Mouse (Mus musculus): Measurements from ENCODE around the gene Ndufc1. TPM values are rescaled to one million over a fixed set of nuclear protein-coding genes. Genes with fewer than 3 reads are reported as not detected.
"Not testable (repeated sequence)": the region's sequence is repeated elsewhere in the genome, so short reads cannot be mapped to it uniquely, and the experiment has no call there.

Ndufc1 gene
- polyA plus RNA-seq, 2 experiments: 150 to 493 TPM

- Histone ChIP-seq H3K27me3 (ENCODE audit: control insufficient read depth, insufficient read depth, low read length) (peaks cover 11% of the 10 kb centered on the region), H3K9ac (replicated peaks) (no peak overlapping the region), H3K4me1 (replicated peaks; ENCODE audit: control insufficient read depth in 2 of 2, insufficient read depth in 2 of 2, low read length in 1 of 2) (peaks cover 12 to 17% of the 10 kb centered on the region in 2 experiments), H3K4me3 (ENCODE audit: insufficient read depth in 1 of 2, low read depth in 2 of 2, low read length in 2 of 2) (no peak overlapping the region), H3K27ac (no peak overlapping the region), H3K4me2 (ENCODE audit: low read depth) (no peak overlapping the region), H3K36me3 (replicated peaks; ENCODE audit: control insufficient read depth, insufficient read depth, low read depth) (no peaks in the 10 kb centered on the region), H3K9me3 (ENCODE audit: control insufficient read depth, low read length) (no peaks in the 10 kb centered on the region)
- ATAC-seq (ENCODE audit: insufficient read depth) (no peak), DNase-seq (ENCODE audit: low read depth in 3 of 3, low spot score in 3 of 3) (no peak)
- TF ChIP-seq EP300 (IDR thresholded peaks at IDR 0.05; ENCODE audit: low read depth): no peak
- no peak for TF ChIP-seq CTCF (IDR thresholded peaks at IDR 0.05; ENCODE audit: low read depth)
- WGBS (ENCODE audit: insufficient replicate concordance): 79% methylated on average over 2 of the region's 2 CpGs
These were observed 15.1 kb downstream of the Ndufc1 start for GRCm38 (mm10) chr3:51393651-51394050.

- H3K27me3 ChIP-seq (ENCODE audit: control insufficient read depth, insufficient read depth, low read length): peaks cover 11% of the 10 kb centered on the region
- not testable (repeated sequence) for ATAC-seq (ENCODE audit: insufficient read depth); H3K9ac ChIP-seq (replicated peaks); H3K36me3 ChIP-seq (replicated peaks; ENCODE audit: control insufficient read depth, insufficient read depth, low read depth); H3K27ac ChIP-seq; H3K4me3 ChIP-seq (ENCODE audit: insufficient read depth in 1 of 2, low read depth in 2 of 2, low read length in 2 of 2); H3K9me3 ChIP-seq (ENCODE audit: control insufficient read depth, low read length); DNase-seq (ENCODE audit: low read depth in 3 of 3, low spot score in 3 of 3); H3K4me2 ChIP-seq (ENCODE audit: low read depth)
- 80% methylated on average over 3 of the region's 3 CpGs for WGBS (ENCODE audit: insufficient replicate concordance)
- H3K4me1 ChIP-seq (replicated peaks; ENCODE audit: control insufficient read depth in 2 of 2, insufficient read depth in 2 of 2, low read length in 1 of 2): peaks cover 15 to 21% of the 10 kb centered on the region in 2 experiments
These were observed 15.8 kb downstream of the Ndufc1 start for GRCm38 (mm10) chr3:51393018-51393417.

GRCm38 (mm10) chr3:51391591-51391990 is 17.2 kb downstream of the Ndufc1 start:
- Histone ChIP-seq H3K9ac (replicated peaks) (no peak overlapping the region), H3K4me3 (ENCODE audit: insufficient read depth in 1 of 2, low read depth in 2 of 2, low read length in 2 of 2) (no peak overlapping the region), H3K9me3 (ENCODE audit: control insufficient read depth, low read length) (no peaks in the 10 kb centered on the region), H3K36me3 (replicated peaks; ENCODE audit: control insufficient read depth, insufficient read depth, low read depth) (no peaks in the 10 kb centered on the region), H3K4me2 (ENCODE audit: low read depth) (no peak overlapping the region), H3K4me1 (replicated peaks; ENCODE audit: control insufficient read depth in 2 of 2, insufficient read depth in 2 of 2, low read length in 1 of 2) (peaks cover 26 to 28% of the 10 kb centered on the region in 2 experiments), H3K27ac (no peak overlapping the region), H3K27me3 (ENCODE audit: control insufficient read depth, insufficient read depth, low read length) (peaks cover 9% of the 10 kb centered on the region)
- ATAC-seq (ENCODE audit: insufficient read depth) (no peak), DNase-seq (ENCODE audit: low read depth in 3 of 3, low spot score in 3 of 3) (no peak)
- TF ChIP-seq CTCF (IDR thresholded peaks at IDR 0.05; ENCODE audit: low read depth): no peak
- TF ChIP-seq EP300 (IDR thresholded peaks at IDR 0.05; ENCODE audit: low read depth): no peak
- WGBS (ENCODE audit: insufficient replicate concordance): 81% methylated on average over 5 of the region's 5 CpGs

GRCm38 (mm10) chr3:51391095-51391494 is 17.7 kb downstream of the Ndufc1 start:
- 72% methylated on average over 5 of the region's 5 CpGs for WGBS (ENCODE audit: insufficient replicate concordance)
- H3K36me3 ChIP-seq (replicated peaks; ENCODE audit: control insufficient read depth, insufficient read depth, low read depth): no peaks in the 10 kb centered on the region
- H3K4me1 ChIP-seq (replicated peaks; ENCODE audit: control insufficient read depth in 2 of 2, insufficient read depth in 2 of 2, low read length in 1 of 2): peaks cover 24 to 28% of the 10 kb centered on the region in 2 experiments
- peaks cover 6% of the 10 kb centered on the region for H3K27me3 ChIP-seq (ENCODE audit: control insufficient read depth, insufficient read depth, low read length)
- H3K9ac ChIP-seq (replicated peaks): no peak overlapping the region
- ATAC-seq (ENCODE audit: insufficient read depth) (no peak), DNase-seq (ENCODE audit: low read depth in 3 of 3, low spot score in 3 of 3) (no peak)
- no peaks in the 10 kb centered on the region for H3K9me3 ChIP-seq (ENCODE audit: control insufficient read depth, low read length)
- TF ChIP-seq EP300 (IDR thresholded peaks at IDR 0.05; ENCODE audit: low read depth) (no peak), CTCF (IDR thresholded peaks at IDR 0.05; ENCODE audit: low read depth) (no peak)
- no peak overlapping the region for H3K4me2 ChIP-seq (ENCODE audit: low read depth)
- H3K4me3 ChIP-seq (ENCODE audit: insufficient read depth in 1 of 2, low read depth in 2 of 2, low read length in 2 of 2): no peak overlapping the region
- H3K27ac ChIP-seq: no peak overlapping the region

GRCm38 (mm10) chr3:51388904-51389303 is 19.9 kb downstream of the Ndufc1 start:
- no peaks in the 10 kb centered on the region for H3K9me3 ChIP-seq (ENCODE audit: control insufficient read depth, low read length)
- TF ChIP-seq EP300 (IDR thresholded peaks at IDR 0.05; ENCODE audit: low read depth): peak; percentile 93
- peak; percentile 52 for TF ChIP-seq CTCF (IDR thresholded peaks at IDR 0.05; ENCODE audit: low read depth)
- H3K36me3 ChIP-seq (replicated peaks; ENCODE audit: control insufficient read depth, insufficient read depth, low read depth): no peaks in the 10 kb centered on the region
- WGBS (ENCODE audit: insufficient replicate concordance): 2% methylated on average over 13 of the region's 13 CpGs
- H3K9ac ChIP-seq (replicated peaks): peak overlapping the region; percentile 15; the same call in 1 of the 2 replicates
- H3K27ac ChIP-seq: peak overlapping the region; percentile 29
- DNase-seq (ENCODE audit: low read depth in 3 of 3, low spot score in 3 of 3) (peak; percentile 67 to 77 (median 69)), ATAC-seq (ENCODE audit: insufficient read depth) (peak; percentile 98)
- H3K4me3 ChIP-seq (ENCODE audit: insufficient read depth in 1 of 2, low read depth in 2 of 2, low read length in 2 of 2): peak overlapping the region; percentile 44 to 49
- H3K27me3 ChIP-seq (ENCODE audit: control insufficient read depth, insufficient read depth, low read length): no peaks in the 10 kb centered on the region
- peak overlapping the region; percentile 70 for H3K4me2 ChIP-seq (ENCODE audit: low read depth)
- H3K4me1 ChIP-seq (replicated peaks; ENCODE audit: control insufficient read depth in 2 of 2, insufficient read depth in 2 of 2, low read length in 1 of 2): peaks cover 23 to 31% of the 10 kb centered on the region in 2 experiments

Measured in liver, embryonic 14.5 days (tissue).